Mouse (Mus musculus): ENCODE data around the gene Npw. TPM values are rescaled to one million over a fixed set of nuclear protein-coding genes. Genes with fewer than 3 reads are reported as not detected.

Npw gene
- total RNA-seq, 2 experiments from 2014 or later = not detected

- no peak for DNase-seq
Observed at GRCm38 (mm10) chr17:24640581-24640980, 17.7 kb downstream of the Npw start.

- DNase-seq = no peak
Observed at GRCm38 (mm10) chr17:24640119-24640518, 18.1 kb downstream of the Npw start.

GRCm38 (mm10) chr17:24639571-24639988 lies 18.7 kb downstream of the Npw start:
- no peak for DNase-seq

GRCm38 (mm10) chr17:24638840-24639239 lies 19.4 kb downstream of the Npw start:
- no peak for DNase-seq

- DNase-seq = no peak
Observed at GRCm38 (mm10) chr17:24638214-24638613, 20.0 kb downstream of the Npw start.

- DNase-seq = no peak
Observed at GRCm38 (mm10) chr17:24636781-24637481, 21.3 kb downstream of the Npw start.

GRCm38 (mm10) chr17:24635694-24636093 lies 22.6 kb downstream of the Npw start:
- no peak for DNase-seq

GRCm38 (mm10) chr17:24635024-24635423 lies 23.2 kb downstream of the Npw start:
- DNase-seq = no peak

- no peak for DNase-seq
Observed at GRCm38 (mm10) chr17:24633831-24634230, 24.4 kb downstream of the Npw start.

- peak; percentile 62 for DNase-seq
Observed at GRCm38 (mm10) chr17:24632813-24633449, 25.3 kb downstream of the Npw start.

- peak; percentile 82 for DNase-seq
Observed at GRCm38 (mm10) chr17:24632167-24632812, 26.0 kb downstream of the Npw start, which contains the start of the genes Tsc2 and Nthl1. TSS of gene Tsc2 (minus strand) at chr17:24632630. TSS of gene Nthl1 (plus strand) at chr17:24632680.

- no peak for DNase-seq
Observed at GRCm38 (mm10) chr17:24630072-24630471, 28.2 kb downstream of the Npw start.

GRCm38 (mm10) chr17:24628646-24629045 lies 29.6 kb downstream of the Npw start:
- peak; percentile 44 for DNase-seq

GRCm38 (mm10) chr17:24625472-24625871 lies 32.8 kb downstream of the Npw start:
- no peak for DNase-seq

- DNase-seq = no peak
Observed at GRCm38 (mm10) chr17:24617561-24618194, 40.6 kb downstream of the Npw start.

- DNase-seq = no peak
Observed at GRCm38 (mm10) chr17:24610711-24611110, 47.5 kb downstream of the Npw start.

GRCm38 (mm10) chr17:24608874-24609273 lies 49.4 kb downstream of the Npw start:
- no peak for DNase-seq

- DNase-seq = no peak
Observed at GRCm38 (mm10) chr17:24608370-24608769, 49.9 kb downstream of the Npw start.
